Mouse (Mus musculus) lung, postnatal 25 days (tissue): ENCODE measurements around the gene Tdrd7.

ENCODE experiments used
- DNase-seq: peaks from one replicate; pipeline ENCODE4 v3.0.0; 2022; ENCODE audit warnings: low spot score

The Tdrd7 gene

GRCm38 (mm10) chr4:46042505-46042850, 77.3 kb downstream of the Tdrd7 start:
- no peak for DNase-seq

GRCm38 (mm10) chr4:46043361-46043760, 78.2 kb downstream of the Tdrd7 start:
- no peak for DNase-seq

- no peak for DNase-seq
Observed at GRCm38 (mm10) chr4:46047971-46048370, 82.8 kb downstream of the Tdrd7 start.

GRCm38 (mm10) chr4:46048418-46048817, 83.3 kb downstream of the Tdrd7 start:
- DNase-seq: no peak

- peak; percentile 29 for DNase-seq
Observed at GRCm38 (mm10) chr4:46053323-46054107, 88.4 kb downstream of the Tdrd7 start.

- DNase-seq: no peak
Observed at GRCm38 (mm10) chr4:46056163-46056562, 91.0 kb downstream of the Tdrd7 start.

- no peak for DNase-seq
Observed at GRCm38 (mm10) chr4:46061259-46061962, 96.3 kb downstream of the Tdrd7 start.

- DNase-seq: no peak
Observed at GRCm38 (mm10) chr4:46063841-46064240, 98.7 kb downstream of the Tdrd7 start.

- no peak for DNase-seq
Observed at GRCm38 (mm10) chr4:46064263-46064662, 99.1 kb downstream of the Tdrd7 start.

- peak; percentile 78 for DNase-seq
Observed at GRCm38 (mm10) chr4:46064961-46065360, 99.8 kb downstream of the Tdrd7 start.

GRCm38 (mm10) chr4:46065695-46066340, 100.7 kb downstream of the Tdrd7 start:
- DNase-seq: peak; percentile 79

GRCm38 (mm10) chr4:46068060-46068459, 102.9 kb downstream of the Tdrd7 start:
- DNase-seq: no peak

GRCm38 (mm10) chr4:46068573-46068972, 103.4 kb downstream of the Tdrd7 start:
- DNase-seq: no peak

GRCm38 (mm10) chr4:46069851-46070482, 104.8 kb downstream of the Tdrd7 start:
- no peak for DNase-seq

GRCm38 (mm10) chr4:46072631-46073030, 107.5 kb downstream of the Tdrd7 start:
- no peak for DNase-seq

- no peak for DNase-seq
Observed at GRCm38 (mm10) chr4:46073736-46074135, 108.6 kb downstream of the Tdrd7 start.

- no peak for DNase-seq
Observed at GRCm38 (mm10) chr4:46075664-46076063, 110.5 kb downstream of the Tdrd7 start.

GRCm38 (mm10) chr4:46076892-46077291, 111.8 kb downstream of the Tdrd7 start:
- no peak for DNase-seq

- DNase-seq: no peak
Observed at GRCm38 (mm10) chr4:46080261-46080660, 115.1 kb downstream of the Tdrd7 start.

- DNase-seq: no peak
Observed at GRCm38 (mm10) chr4:46082555-46082954, 117.4 kb downstream of the Tdrd7 start.
